Mouse (Mus musculus) right cerebral cortex, adult 2 months (tissue): Measurements from ENCODE around the gene Ptpn14.
"Not testable (repeated sequence)": the region's sequence is repeated elsewhere in the genome, so short reads cannot be mapped to it uniquely, and the experiment has no call there.

Source experiments
- DNase-seq, 2 experiments: peaks; one replicate each; pipeline ENCODE4 v3.0.0; 2021 to 2022; ENCODE audit warnings: low spot score in 2 of 2

Gene Ptpn14

GRCm38 (mm10) chr1:189727884-189728783, at the start of gene Ptpn14:
Gene Ptpn14 (plus strand): TSS chr1:189728268.
- DNase-seq, result peak; percentile 21 to 31

DNA sequence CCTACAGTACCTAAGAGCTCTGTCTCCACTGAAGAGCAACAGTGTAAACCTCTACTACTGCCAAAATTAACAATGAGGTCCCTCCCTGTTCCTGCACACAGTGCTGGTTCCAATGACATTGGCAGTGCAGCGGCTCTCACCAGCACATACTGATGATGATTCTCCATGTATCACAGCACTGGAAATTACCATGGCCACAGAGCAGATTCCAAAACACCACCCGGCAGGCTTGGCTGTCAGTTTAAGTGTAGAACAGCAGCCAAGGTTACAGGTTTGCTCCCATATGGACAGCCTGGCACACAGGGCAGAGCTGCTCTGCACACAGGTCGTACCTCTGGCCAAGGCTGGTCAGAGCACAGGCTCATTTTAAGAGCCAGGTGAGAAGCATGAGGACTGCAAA, 48.5 kb upstream of the Ptpn14 start:
- DNase-seq, result no peak

DNA sequence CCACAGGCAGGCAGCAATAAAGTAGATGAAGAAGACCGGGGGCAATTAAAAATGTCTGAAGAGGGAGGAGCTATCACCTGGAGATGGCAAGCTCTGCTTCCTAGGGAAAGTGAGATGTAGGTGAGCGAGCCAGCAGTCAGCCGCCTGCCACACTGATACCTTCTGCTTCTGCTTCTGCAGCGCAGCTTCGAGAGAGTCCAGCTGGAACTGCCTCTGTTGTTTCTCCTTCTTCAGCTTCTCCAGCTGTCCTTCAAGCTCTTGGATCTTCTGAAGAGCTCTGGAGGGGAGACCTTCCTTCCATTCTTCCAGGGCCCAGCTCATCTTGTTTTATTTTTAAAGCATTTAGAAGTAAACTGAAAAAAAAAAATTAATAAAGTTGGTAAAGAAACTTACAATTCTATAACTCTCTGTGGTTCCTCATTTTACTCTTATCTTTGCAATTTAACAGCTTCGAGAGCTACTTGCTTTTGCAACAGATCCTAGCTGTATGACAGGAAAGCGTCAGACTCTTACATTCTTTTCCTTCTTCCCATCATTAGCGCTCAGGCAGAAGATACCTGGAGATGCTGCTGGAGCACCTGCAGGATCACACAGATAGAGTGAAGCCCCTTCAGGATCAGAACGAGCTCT, 43.2 kb upstream of the Ptpn14 start:
- DNase-seq, result no peak

DNA sequence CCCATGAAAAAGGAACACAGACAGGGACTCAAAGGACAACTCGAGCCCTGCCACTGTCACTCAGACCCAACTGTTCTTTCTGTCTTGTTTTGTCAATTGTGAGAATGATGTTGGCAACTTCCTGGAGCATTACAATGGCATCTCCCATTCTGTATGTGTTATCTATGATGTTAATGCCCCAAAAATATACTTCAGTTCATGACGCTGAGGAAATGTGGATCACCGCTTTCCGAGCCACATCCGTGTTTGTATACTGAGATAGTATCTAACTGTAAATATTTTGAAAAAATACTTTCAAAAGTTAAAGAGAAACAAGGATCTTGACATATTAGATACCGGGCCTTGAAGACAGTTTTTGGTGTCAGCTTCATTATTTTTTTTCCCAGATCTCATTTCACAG, 42.0 kb upstream of the Ptpn14 start:
- no peak for DNase-seq

- peak; percentile 97 to 98 for DNase-seq
These were observed 40.2 kb upstream of the Ptpn14 start, which contains the start of gene Cenpf for GRCm38 (mm10) chr1:189687654-189688387. Gene Cenpf (minus strand): TSS chr1:189688086.

- no peak for DNase-seq
These were observed 39.7 kb upstream of the Ptpn14 start for GRCm38 (mm10) chr1:189688388-189688750.

DNA sequence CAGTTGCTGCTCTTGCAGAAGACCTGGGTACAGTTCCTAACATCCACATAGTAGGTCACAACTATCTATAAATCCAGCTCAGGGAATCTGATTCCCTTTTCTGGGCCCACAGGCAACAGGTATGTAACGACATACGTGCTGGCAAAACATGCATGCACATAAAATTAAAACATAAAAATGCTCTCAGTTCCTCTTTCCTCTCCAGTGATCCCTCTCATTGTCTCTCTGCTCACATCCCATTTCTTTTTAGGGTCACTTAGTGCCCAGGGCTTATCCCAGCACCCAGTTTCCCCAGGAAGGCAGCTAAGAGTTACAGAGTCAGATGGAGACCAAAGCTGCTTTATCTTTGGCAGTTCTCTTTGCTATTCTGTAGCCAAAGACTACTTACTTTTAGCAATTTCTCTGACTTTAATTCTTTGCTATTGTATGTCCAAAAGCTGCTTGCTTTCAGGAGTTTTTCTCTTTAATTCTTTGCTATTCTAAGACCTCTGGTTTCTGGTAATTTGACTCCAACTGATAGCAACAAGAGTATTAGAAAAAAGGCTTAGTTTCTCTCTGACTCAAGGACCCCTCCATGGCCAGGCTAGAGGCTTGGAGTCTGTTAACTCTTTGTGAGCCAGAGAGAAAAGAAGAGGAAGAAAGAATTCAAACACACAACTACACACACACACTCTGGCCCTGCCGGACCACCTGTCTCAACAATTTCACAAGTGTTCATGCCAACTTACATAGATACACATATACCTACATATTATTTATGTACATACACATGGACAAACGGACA, 38.8 kb upstream of the Ptpn14 start:
- DNase-seq, result no peak

- not testable (repeated sequence) for DNase-seq
These were observed 35.6 kb upstream of the Ptpn14 start for GRCm38 (mm10) chr1:189692442-189692841.

DNA sequence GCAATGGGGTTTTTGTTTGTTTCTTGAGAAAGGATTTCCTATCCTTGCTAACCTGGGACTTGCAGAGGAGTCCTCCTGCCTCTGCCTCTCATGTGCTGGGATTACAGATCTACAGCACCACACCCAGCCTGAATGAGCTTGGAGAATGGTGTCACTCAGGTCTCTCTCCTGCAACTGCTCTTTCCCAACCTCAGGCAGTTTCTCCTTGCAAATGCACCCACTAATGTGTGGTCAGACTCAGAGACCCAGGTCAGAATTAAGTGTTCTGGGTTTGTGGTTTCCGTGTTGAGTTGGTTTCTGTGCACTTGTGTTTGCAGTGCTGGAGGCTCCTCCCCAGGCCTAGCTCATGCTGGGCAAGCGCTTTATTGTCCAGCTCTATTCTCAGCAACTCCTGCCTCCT, 33.7 kb upstream of the Ptpn14 start:
- DNase-seq, result no peak

DNA sequence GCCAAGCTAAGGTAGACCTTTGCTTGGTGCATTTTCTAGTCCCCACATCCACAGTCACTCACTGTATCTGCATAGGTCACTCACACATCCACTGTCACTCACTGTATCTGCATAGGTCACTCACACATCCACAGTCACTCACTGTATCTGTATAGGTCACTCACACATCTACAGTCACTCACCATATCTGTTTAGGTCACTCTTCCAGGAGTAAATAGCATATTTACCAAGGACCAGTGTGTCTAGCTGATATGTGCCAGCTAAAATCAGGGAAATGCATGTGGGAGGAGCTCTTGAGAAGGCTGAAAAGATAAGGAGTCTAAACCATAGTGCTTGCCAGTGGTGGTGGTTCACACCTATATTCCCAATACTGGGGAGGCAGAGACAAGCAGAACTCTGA, 32.7 kb upstream of the Ptpn14 start:
- DNase-seq, result no peak

- no peak for DNase-seq
These were observed 29.7 kb upstream of the Ptpn14 start for GRCm38 (mm10) chr1:189698416-189698815.

DNA sequence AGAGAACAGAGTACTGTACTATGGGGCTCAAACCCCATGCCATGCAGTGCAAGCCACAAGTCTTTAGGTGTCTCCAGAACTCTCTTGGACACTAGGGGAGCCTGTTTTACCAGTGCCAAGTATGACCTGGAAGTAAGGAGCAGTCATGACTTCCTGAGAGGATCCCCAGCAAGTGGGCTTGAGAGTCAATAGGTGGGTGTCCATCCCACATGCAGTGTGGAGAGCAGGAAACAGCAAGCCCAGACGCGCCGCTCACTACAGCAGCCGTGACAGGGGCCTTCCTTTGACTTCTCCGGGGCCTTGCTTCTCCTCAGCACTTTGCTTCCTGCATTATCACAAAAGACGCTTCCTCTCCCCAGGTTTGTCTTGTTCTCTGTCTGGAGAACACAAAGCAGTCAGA, 27.9 kb upstream of the Ptpn14 start:
- no peak for DNase-seq

DNA sequence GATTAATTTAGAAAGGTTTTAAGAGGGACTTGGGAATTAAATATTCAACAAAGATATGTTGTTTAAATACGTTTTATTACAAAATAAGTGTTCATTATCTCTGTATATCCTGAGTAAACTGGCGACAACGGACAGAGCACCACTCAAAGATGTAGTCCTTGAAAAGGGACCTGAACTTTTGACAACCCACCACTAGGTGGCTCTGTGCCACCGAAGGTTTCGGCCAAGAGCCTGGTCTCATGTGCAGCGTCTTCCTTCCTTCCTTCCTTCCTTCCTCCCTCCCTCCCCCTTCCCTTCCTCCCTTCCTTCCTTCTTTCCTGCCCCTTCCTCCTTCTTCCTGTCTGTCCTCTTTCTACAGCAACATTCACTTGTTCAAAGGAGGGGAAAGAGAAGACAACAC, 27.1 kb upstream of the Ptpn14 start:
- peak; percentile 79 to 81 for DNase-seq

GRCm38 (mm10) chr1:189703156-189703555, 24.9 kb upstream of the Ptpn14 start:
- DNase-seq, result no peak

GRCm38 (mm10) chr1:189703591-189703990, 24.5 kb upstream of the Ptpn14 start:
- no peak for DNase-seq

- DNase-seq, result no peak
These were observed 21.9 kb upstream of the Ptpn14 start for GRCm38 (mm10) chr1:189706040-189706645.

DNA sequence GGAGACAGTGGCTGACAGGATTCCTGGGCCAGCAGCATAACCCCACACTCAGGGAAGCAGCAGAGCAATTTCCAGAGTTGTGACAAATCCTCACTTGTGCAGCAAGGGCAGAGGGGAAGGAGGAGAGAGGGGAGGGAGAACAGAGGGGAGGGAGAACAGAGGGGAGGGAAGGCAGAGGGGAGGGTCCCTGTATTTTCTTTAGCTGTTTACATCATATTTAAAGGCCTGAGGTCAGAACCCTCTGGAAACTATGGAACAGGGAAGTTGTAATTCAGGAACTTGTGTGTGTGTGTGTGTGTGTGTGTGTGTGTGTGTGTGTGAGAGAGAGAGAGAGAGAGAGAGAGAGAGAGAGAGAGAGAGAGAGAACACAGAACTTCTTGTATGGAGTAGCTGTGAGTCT, 21.1 kb upstream of the Ptpn14 start:
- no peak for DNase-seq

- DNase-seq, result no peak
These were observed 20.6 kb upstream of the Ptpn14 start for GRCm38 (mm10) chr1:189707419-189707818.

- DNase-seq, result no peak
These were observed 19.1 kb upstream of the Ptpn14 start for GRCm38 (mm10) chr1:189709001-189709400.

GRCm38 (mm10) chr1:189715915-189716797, 11.9 kb upstream of the Ptpn14 start:
- DNase-seq, result no peak
